ENCODE assay signal across 7 mouse cellular contexts in genomic region chr16:91466566-91466965, GRCm38 (mm10). TPM values are rescaled to one million over a fixed set of nuclear protein-coding genes. Genes with fewer than 3 reads are reported as not detected.
DNase-seq lines count a peak whose midpoint lies in the region; ATAC-seq lines count a peak whose summit lies in the region.

No protein-coding gene starts in this region.

- peak; percentile 10 to 34 for DNase-seq in right cerebral cortex, postnatal 36 days (ENCODE audit: low spot score in 2 of 2)
- no peak for DNase-seq in right cerebral cortex, adult 18-20 months
- peak; percentile 24 to 58 for DNase-seq in kidney, postnatal 25 days
- DNase-seq in gastrocnemius, postnatal 4 days (ENCODE audit: low spot score in 2 of 2), result no peak

- H3K4me2 ChIP-seq in forebrain, embryonic 12.5 days, result no peak overlapping the region
- peak overlapping the region; percentile 79 for H3K4me2 ChIP-seq in midbrain, embryonic 16.5 days (ENCODE audit: low read length)

- peak overlapping the region; percentile 13; the same call in 1 of the 2 replicates for H3K27ac ChIP-seq in forebrain, embryonic 12.5 days
- H3K27ac ChIP-seq in midbrain, embryonic 16.5 days (ENCODE audit: low read length), result no peak overlapping the region

- no peaks in the 10 kb centered on the region; the same call in 1 of the 2 replicates for H3K27me3 ChIP-seq in forebrain, embryonic 12.5 days
- H3K27me3 ChIP-seq in midbrain, embryonic 16.5 days (ENCODE audit: control insufficient read depth, insufficient read depth, low read depth, low read length), result no peaks in the 10 kb centered on the region

- no peak for ATAC-seq in forebrain, embryonic 12.5 days (ENCODE audit: low FRiP score)
- ATAC-seq in midbrain, embryonic 16.5 days, result no peak
- no peak for ATAC-seq in granulocyte monocyte progenitor cell, adult 5-6 weeks (replicated peaks; ENCODE audit: poor library complexity, severe bottlenecking)

- no peak overlapping the region for H3K4me3 ChIP-seq in forebrain, embryonic 12.5 days (replicated peaks)
- no peak overlapping the region; the same call in 1 of the 2 replicates for H3K4me3 ChIP-seq in midbrain, embryonic 16.5 days (ENCODE audit: low read depth, low read length)

- peaks cover 22% of the 10 kb centered on the region for H3K4me1 ChIP-seq in forebrain, embryonic 12.5 days
- peaks cover 21% of the 10 kb centered on the region for H3K4me1 ChIP-seq in midbrain, embryonic 16.5 days (ENCODE audit: control insufficient read depth, insufficient read depth, low read length)

- no peak overlapping the region for H3K9ac ChIP-seq in forebrain, embryonic 12.5 days
- no peak overlapping the region for H3K9ac ChIP-seq in midbrain, embryonic 16.5 days (ENCODE audit: low read depth, low read length)

- 51% methylated on average over 6 of the region's 6 CpGs for WGBS in forebrain, embryonic 12.5 days
- 49% methylated on average over 6 of the region's 6 CpGs for WGBS in midbrain, embryonic 16.5 days

- H3K9me3 ChIP-seq in forebrain, embryonic 12.5 days, result no peaks in the 10 kb centered on the region
- no peaks in the 10 kb centered on the region for H3K9me3 ChIP-seq in midbrain, embryonic 16.5 days (replicated peaks; ENCODE audit: control insufficient read depth, low read length, poor library complexity, severe bottlenecking)

- no peaks in the 10 kb centered on the region; the same call in 1 of the 2 replicates for H3K36me3 ChIP-seq in forebrain, embryonic 12.5 days (replicated peaks)
- H3K36me3 ChIP-seq in midbrain, embryonic 16.5 days (ENCODE audit: control insufficient read depth, insufficient read depth, low read length), result no peaks in the 10 kb centered on the region

RNA-seq across cellular contexts. Expression of gene Ifnar1, which starts 18.5 kb away (rescaled TPM):
- 54.7 and 57.7 TPM in 2 replicates for polyA plus RNA-seq in forebrain, embryonic 12.5 days (2016; fragmentation: Nextera tagmentation; extraction: Ambion mirVana)
- 48.0 and 51.7 TPM in 2 replicates for polyA plus RNA-seq in midbrain, embryonic 16.5 days (2015; fragmentation: Nextera tagmentation; extraction: Ambion mirVana)
- 10 to 100 TPM; 61.8 to 63.4 TPM for total RNA-seq in gastrocnemius, postnatal 4 days (2021)
- total RNA-seq in granulocyte monocyte progenitor cell, adult 5-6 weeks (2014; fragmentation: Nextera tagmentation), result 32.3 and 42.5 TPM in 2 replicates
- 33.3 and 35.6 TPM in 2 replicates for total RNA-seq in granulocyte monocyte progenitor cell, adult 5-6 weeks (2017)

Comparison
In these comparisons a context has a peak if more than half of its experiments do, and no peak if none do; other contexts are left out.
1. DNase-seq: peak in right cerebral cortex, postnatal 36 days (2 of 2) and kidney, postnatal 25 days (2 of 2); none in right cerebral cortex, adult 18-20 months (single experiment) and gastrocnemius, postnatal 4 days (0 of 2).